Comparison of ENCODE assay signal across 10 mouse cellular contexts in the genomic region with DNA sequence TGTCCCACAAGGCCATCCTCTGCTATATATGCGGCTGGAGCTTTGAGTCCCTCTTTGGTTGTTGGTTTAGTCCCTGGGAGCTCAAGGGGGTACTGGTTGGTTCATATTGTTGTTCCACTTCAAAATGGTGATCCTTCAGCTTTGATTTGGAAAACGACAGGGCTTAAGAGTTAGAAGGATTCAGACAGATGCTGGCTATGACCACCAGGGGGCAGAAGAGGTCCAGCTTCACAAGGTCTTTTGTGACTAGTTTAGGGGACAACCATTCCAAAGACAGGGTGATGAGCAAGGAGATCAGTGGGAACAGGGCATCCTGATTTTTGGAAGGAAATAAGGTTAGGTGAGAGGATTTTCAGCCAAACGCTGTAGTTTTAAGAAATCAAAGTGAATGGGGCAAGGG.
A peak's percentile ranks its signal among the peaks of the same experiment; 100 is the strongest.
DNase-seq lines count a peak whose midpoint lies in the region; ATAC-seq lines count a peak whose summit lies in the region.
"Had no signal": no experiment of that assay in that cellular context is flagged by ENCODE, and none has a peak within 500 bp of the region (broad histone marks: within the 10 kb centered on the region; RNA-seq: fewer than 3 reads in every experiment).

No protein-coding gene starts in this region.

- no peak overlapping the region for H3K27ac ChIP-seq in midbrain, embryonic 10.5 days (replicated peaks)
- no peak overlapping the region for H3K27ac ChIP-seq in midbrain, embryonic 13.5 days
- no peak overlapping the region for H3K27ac ChIP-seq in embryonic facial prominence, embryonic 14.5 days (replicated peaks; ENCODE audit: low read depth, low read length)
- no peak overlapping the region for H3K27ac ChIP-seq in limb, embryonic 10.5 days
- H3K27ac ChIP-seq: neural tube, embryonic 12.5 days had no signal

- peak; percentile 67 for DNase-seq in midbrain, embryonic 10.5 days (ENCODE audit: low spot score)
- peak; percentile 71 for DNase-seq in adrenal gland, postnatal 14 days
- DNase-seq in embryonic facial prominence, embryonic 14.5 days (ENCODE audit: low spot score): peak; percentile 80
- DNase-seq in kidney, adult 9 months: peak; percentile 64
- peak; percentile 82 for DNase-seq in limb, embryonic 10.5 days (ENCODE audit: low spot score)
- peak; percentile 72 for DNase-seq in retina, postnatal 7 days (ENCODE audit: low read depth, low spot score)

- no peak overlapping the region for H3K4me2 ChIP-seq in midbrain, embryonic 13.5 days (replicated peaks)
- no peak overlapping the region for H3K4me2 ChIP-seq in embryonic facial prominence, embryonic 14.5 days (ENCODE audit: low read depth, low read length)
- H3K4me2 ChIP-seq: neural tube, embryonic 12.5 days had no signal

- no peak overlapping the region for H3K9ac ChIP-seq in midbrain, embryonic 13.5 days (replicated peaks)
- H3K9ac ChIP-seq in embryonic facial prominence, embryonic 14.5 days (ENCODE audit: low read depth, low read length): no peak overlapping the region
- H3K9ac ChIP-seq: neural tube, embryonic 12.5 days had no signal

- H3K4me3 ChIP-seq in midbrain, embryonic 10.5 days: no peak overlapping the region
- no peak overlapping the region for H3K4me3 ChIP-seq in midbrain, embryonic 13.5 days (replicated peaks)
- no peak overlapping the region for H3K4me3 ChIP-seq in embryonic facial prominence, embryonic 14.5 days (ENCODE audit: low read depth, low read length)
- no peak overlapping the region for H3K4me3 ChIP-seq in limb, embryonic 10.5 days
- H3K4me3 ChIP-seq: erythroblast, embryonic 14.5 days; neural tube, embryonic 12.5 days had no signal

- WGBS in midbrain, embryonic 10.5 days: 37% methylated on average over 3 of the region's 3 CpGs
- WGBS in midbrain, embryonic 13.5 days: 33% methylated on average over 3 of the region's 3 CpGs
- WGBS in embryonic facial prominence, embryonic 14.5 days: 39% methylated on average over 3 of the region's 3 CpGs
- 40% methylated on average over 3 of the region's 3 CpGs for WGBS in limb, embryonic 10.5 days

- H3K36me3 ChIP-seq in midbrain, embryonic 10.5 days: no peaks in the 10 kb centered on the region
- H3K36me3 ChIP-seq in midbrain, embryonic 13.5 days: no peaks in the 10 kb centered on the region
- H3K36me3 ChIP-seq in embryonic facial prominence, embryonic 14.5 days (ENCODE audit: control insufficient read depth, insufficient read depth, low read length): no peaks in the 10 kb centered on the region
- no peaks in the 10 kb centered on the region for H3K36me3 ChIP-seq in limb, embryonic 10.5 days
- H3K36me3 ChIP-seq: neural tube, embryonic 12.5 days had no signal

- ATAC-seq in midbrain, embryonic 13.5 days: no peak
- ATAC-seq in embryonic facial prominence, embryonic 14.5 days (ENCODE audit: low read depth): no peak
- ATAC-seq in megakaryocyte, adult 5-6 weeks (ENCODE audit: poor library complexity, severe bottlenecking): no peak

- H3K9me3 ChIP-seq in midbrain, embryonic 10.5 days (replicated peaks): no peaks in the 10 kb centered on the region
- no peaks in the 10 kb centered on the region for H3K9me3 ChIP-seq in midbrain, embryonic 13.5 days
- no peaks in the 10 kb centered on the region for H3K9me3 ChIP-seq in embryonic facial prominence, embryonic 14.5 days (ENCODE audit: control insufficient read depth, low read length)
- H3K9me3 ChIP-seq in limb, embryonic 10.5 days (replicated peaks): no peaks in the 10 kb centered on the region
- H3K9me3 ChIP-seq: neural tube, embryonic 12.5 days had no signal

- H3K27me3 ChIP-seq in midbrain, embryonic 10.5 days (ENCODE audit: low read depth, poor library complexity, severe bottlenecking): no peaks in the 10 kb centered on the region
- H3K27me3 ChIP-seq in midbrain, embryonic 13.5 days: no peaks in the 10 kb centered on the region
- no peaks in the 10 kb centered on the region for H3K27me3 ChIP-seq in embryonic facial prominence, embryonic 14.5 days (replicated peaks; ENCODE audit: control insufficient read depth, insufficient read depth, low read length)
- no peaks in the 10 kb centered on the region for H3K27me3 ChIP-seq in limb, embryonic 10.5 days (ENCODE audit: low read depth, poor library complexity, severe bottlenecking)
- H3K27me3 ChIP-seq: neural tube, embryonic 12.5 days had no signal

- no peaks in the 10 kb centered on the region; the same call in 1 of the 2 replicates for H3K4me1 ChIP-seq in midbrain, embryonic 10.5 days
- peaks cover 21% of the 10 kb centered on the region for H3K4me1 ChIP-seq in midbrain, embryonic 13.5 days (replicated peaks)
- no peaks in the 10 kb centered on the region for H3K4me1 ChIP-seq in embryonic facial prominence, embryonic 14.5 days (ENCODE audit: control insufficient read depth, insufficient read depth, low read length)
- peaks cover 19% of the 10 kb centered on the region for H3K4me1 ChIP-seq in limb, embryonic 10.5 days
